Mouse (Mus musculus) hindbrain, embryonic 15.5 days (tissue): ENCODE measurements around the gene Igsf8. TPM values are rescaled to one million over a fixed set of nuclear protein-coding genes. Genes with fewer than 3 reads are reported as not detected.
"Not testable (repeated sequence)": the region's sequence is repeated elsewhere in the genome, so short reads cannot be mapped to it uniquely, and the experiment has no call there.

ENCODE experiments used
- ATAC-seq: fragments of 200-750 bp; cut with Nextera tagmentation; 2 replicates; pipeline ENCODE4 v1.8.0; 2017; ENCODE audit warnings: low read depth, moderate number of reproducible peaks, moderate TSS enrichment; ENCODE audit not compliant: low FRiP score
- H3K27ac ChIP-seq: fragments of 300-500 bp; sonication (generic); replicated peaks from 2 replicates; pipeline ENCODE4 v1.5.1; 2015; ENCODE audit warnings: mild to moderate bottlenecking, inconsistent platforms
- H3K27me3 ChIP-seq: fragments of 300-500 bp; sonication (generic); 2 replicates; pipeline ENCODE4 v1.6.1; 2015; ENCODE audit warnings: control low read depth, inconsistent platforms
- H3K36me3 ChIP-seq: fragments of 300-500 bp; sonication (generic); 2 replicates; pipeline ENCODE4 v1.6.1; 2015; ENCODE audit warnings: control low read depth, inconsistent platforms
- H3K4me1 ChIP-seq: fragments of 300-500 bp; sonication (generic); replicated peaks from 2 replicates; pipeline ENCODE4 v1.6.1; 2015; ENCODE audit warnings: control low read depth, inconsistent platforms
- H3K4me2 ChIP-seq: fragments of 300-500 bp; sonication (generic); 2 replicates; pipeline ENCODE4 v1.6.1; 2015; ENCODE audit warnings: moderate library complexity, mild to moderate bottlenecking, inconsistent platforms
- H3K4me3 ChIP-seq: fragments of 300-500 bp; sonication (generic); 2 replicates; pipeline ENCODE4 v1.5.1; 2015; ENCODE audit warnings: mild to moderate bottlenecking, inconsistent platforms
- H3K9ac ChIP-seq: fragments of 300-500 bp; sonication (generic); 2 replicates; pipeline ENCODE4 v1.6.1; 2015; ENCODE audit warnings: inconsistent platforms
- H3K9me3 ChIP-seq: fragments of 300-500 bp; sonication (generic); 2 replicates; pipeline ENCODE4 v1.6.1; 2016; ENCODE audit warnings: control low read depth, inconsistent platforms
- WGBS: fragments of 180-500 bp; shearing (Covaris S2); methylation state at CpG from one replicate; pipeline ENCODE4 v1.1.7; 2015; 5-methylcytosine and 5-hydroxymethylcytosine counted together
- polyA plus RNA-seq: library from polyadenylated mRNA; unstranded; fragments of >200 nt; fragmentation: Nextera tagmentation; extraction: Ambion mirVana; gene quantifications from 2 replicates; pipeline ENCODE4 v1.2.1, GENCODE M21; 2015

Gene Igsf8
- polyA plus RNA-seq, 1 experiment from 2014 or later, result 79.0 TPM

DNA sequence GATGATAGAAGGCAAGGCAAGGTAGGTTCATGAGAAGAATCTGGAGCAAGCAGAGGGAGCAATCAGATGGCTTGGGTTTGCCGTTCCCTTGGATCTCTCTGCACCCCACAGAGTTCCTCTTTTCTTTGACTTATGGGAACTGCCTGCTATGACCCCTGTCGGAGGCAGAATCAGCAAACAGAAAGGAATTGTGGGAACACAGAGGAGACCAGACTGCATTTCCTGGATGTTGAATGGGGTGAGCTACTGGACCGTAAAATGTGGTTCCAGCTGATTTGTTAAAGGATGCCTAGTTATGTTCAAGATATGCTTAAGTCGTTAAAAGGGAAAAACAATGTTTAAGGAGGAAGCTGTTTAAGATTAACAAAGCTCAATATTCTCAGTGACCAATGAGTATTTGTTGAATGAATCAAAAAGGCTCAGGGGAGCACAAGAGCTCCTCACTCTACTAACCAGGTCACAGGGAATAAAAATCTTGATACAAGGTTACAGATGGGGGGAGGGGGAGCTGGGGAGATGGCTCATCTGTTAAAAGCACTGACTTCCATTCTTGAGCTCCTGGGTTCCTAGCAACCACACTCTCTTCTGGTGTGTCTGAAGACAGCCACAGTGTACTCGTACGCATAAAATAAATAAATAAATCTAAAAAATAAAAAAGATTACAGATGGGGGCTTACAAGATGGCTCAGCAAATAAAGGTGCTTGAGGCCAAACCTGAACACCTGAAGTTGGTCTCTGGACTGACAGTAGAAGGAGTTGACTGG, 20.3 kb upstream of the Igsf8 start:
- no peak for ATAC-seq
- 8% methylated on average over 6 of the region's 6 CpGs for WGBS
- Histone ChIP-seq H3K27me3 (no peaks in the 10 kb centered on the region), H3K4me3 (no peak overlapping the region), H3K9me3 (no peaks in the 10 kb centered on the region), H3K9ac (no peak overlapping the region), H3K27ac (no peak overlapping the region), H3K4me2 (no peak overlapping the region), H3K36me3 (no peaks in the 10 kb centered on the region), H3K4me1 (no peaks in the 10 kb centered on the region)

DNA sequence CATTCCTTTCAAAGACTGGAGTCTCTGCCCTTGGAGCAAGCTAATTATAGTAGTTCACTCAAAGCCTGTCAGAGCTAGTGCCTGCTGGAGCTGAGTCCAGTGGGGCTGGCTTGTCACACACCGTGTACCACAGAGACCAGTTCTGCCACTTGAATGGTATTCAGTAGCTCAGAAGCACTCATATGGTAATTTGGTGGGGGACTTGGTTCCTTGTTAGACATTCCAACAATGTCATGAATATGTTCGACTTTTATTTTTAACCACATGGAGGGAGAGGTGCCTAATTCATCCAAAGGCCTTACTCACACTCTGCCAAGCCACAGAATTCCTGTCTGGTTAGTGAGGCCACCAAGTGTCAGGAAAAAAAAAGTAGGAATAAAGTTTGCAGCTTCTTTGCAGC, 19.0 kb upstream of the Igsf8 start:
- peak; percentile 82 for ATAC-seq
- Histone ChIP-seq H3K4me3 (no peak overlapping the region), H3K27me3 (no peaks in the 10 kb centered on the region), H3K9me3 (no peaks in the 10 kb centered on the region), H3K36me3 (no peaks in the 10 kb centered on the region), H3K9ac (no peak overlapping the region), H3K27ac (no peak overlapping the region), H3K4me1 (no peaks in the 10 kb centered on the region), H3K4me2 (no peak overlapping the region)
- 13% methylated on average over 2 of the region's 2 CpGs for WGBS

DNA sequence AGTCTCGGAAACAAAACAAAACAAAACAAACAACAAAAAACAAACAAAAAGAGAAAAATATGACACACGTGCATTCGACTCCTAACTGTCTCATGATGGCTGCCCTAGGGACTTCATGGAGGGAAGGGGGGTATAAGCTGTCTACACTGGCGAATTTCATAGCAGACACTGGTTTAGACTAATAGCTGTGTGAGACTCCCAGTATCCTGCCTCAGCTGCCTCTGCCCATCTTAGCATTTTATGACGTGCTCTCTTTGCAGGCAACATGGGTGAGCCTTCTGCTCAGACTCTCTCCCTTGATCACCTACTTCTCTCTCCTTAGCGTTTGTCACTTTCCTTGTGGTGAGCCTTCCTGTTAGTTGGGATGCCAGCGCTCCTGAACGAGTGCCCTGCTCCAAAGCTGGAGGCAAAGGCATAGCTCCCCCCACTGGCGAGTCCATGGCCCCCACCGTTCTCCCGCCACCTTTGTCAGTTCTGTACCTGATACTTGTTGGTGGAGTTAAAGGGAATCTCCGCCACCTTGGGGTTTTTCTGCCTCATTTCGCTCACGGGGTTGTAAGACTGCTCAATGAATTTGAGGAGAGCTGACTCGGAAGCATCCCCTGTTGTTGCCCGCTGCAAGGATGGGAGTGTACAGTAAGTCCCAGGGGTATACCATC, 17.8 kb upstream of the Igsf8 start:
- ATAC-seq, result no peak
- WGBS, result 31% methylated on average over 16 of the region's 16 CpGs
- no peak overlapping the region for H3K4me2 ChIP-seq
- no peak overlapping the region for H3K4me3 ChIP-seq
- no peaks in the 10 kb centered on the region for H3K27me3 ChIP-seq
- no peaks in the 10 kb centered on the region for H3K4me1 ChIP-seq
- H3K36me3 ChIP-seq, result no peaks in the 10 kb centered on the region
- no peak overlapping the region for H3K9ac ChIP-seq
- no peaks in the 10 kb centered on the region for H3K9me3 ChIP-seq
- H3K27ac ChIP-seq, result no peak overlapping the region

DNA sequence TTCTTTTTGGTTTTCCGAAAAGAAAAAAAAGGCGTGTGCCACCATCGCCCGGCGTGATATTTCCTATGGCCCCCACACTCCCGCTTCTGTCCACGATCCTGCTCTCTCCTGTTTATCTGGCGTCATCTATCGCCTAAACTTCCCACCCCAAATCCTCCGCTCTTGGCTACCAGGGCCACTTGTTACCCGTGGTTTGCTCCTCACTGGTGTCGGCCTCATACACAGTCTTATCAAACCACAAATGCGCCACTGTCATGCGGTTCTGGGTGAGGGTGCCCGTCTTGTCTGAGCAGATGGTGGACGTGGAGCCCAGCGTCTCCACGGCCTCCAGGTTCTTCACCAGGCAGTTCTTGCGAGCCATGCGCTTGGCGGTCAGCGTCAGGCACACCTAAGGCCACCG, 16.8 kb upstream of the Igsf8 start:
- not testable (repeated sequence) for H3K9ac ChIP-seq, H3K27ac ChIP-seq, ATAC-seq, H3K27me3 ChIP-seq, H3K4me1 ChIP-seq, H3K4me3 ChIP-seq, H3K9me3 ChIP-seq, H3K36me3 ChIP-seq
- H3K4me2 ChIP-seq, result 0 out of 2 replicates have a peak overlapping the region, but pooled peaks have one; percentile 5
- WGBS, result 51% methylated on average over 23 of the region's 23 CpGs

DNA sequence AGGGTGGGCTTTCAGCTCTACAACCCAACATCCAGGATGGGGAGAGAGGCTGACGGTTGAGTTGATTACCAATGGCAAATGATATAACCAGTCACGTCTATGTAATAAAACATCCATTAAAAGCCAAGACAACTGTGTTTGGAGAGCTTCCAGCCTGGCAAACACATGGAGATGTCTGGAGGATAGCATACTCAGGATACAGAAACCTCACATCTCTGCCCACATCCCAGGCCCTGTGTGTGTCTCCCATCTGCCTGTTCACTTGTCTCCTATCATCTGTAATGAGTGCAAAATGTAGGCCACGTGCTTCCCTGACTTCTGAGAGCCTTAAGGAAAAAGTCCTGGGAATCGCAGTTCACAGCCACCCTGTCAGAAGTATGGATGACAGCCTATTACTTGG, 14.2 kb upstream of the Igsf8 start:
- 60% methylated on average over 4 of the region's 4 CpGs for WGBS
- no peak overlapping the region for H3K9ac ChIP-seq
- H3K36me3 ChIP-seq, result no peaks in the 10 kb centered on the region
- no peak overlapping the region for H3K4me2 ChIP-seq
- H3K27ac ChIP-seq, result no peak overlapping the region
- H3K27me3 ChIP-seq, result no peaks in the 10 kb centered on the region
- H3K4me3 ChIP-seq, result no peak overlapping the region
- no peaks in the 10 kb centered on the region for H3K4me1 ChIP-seq
- no peaks in the 10 kb centered on the region for H3K9me3 ChIP-seq
- no peak for ATAC-seq

DNA sequence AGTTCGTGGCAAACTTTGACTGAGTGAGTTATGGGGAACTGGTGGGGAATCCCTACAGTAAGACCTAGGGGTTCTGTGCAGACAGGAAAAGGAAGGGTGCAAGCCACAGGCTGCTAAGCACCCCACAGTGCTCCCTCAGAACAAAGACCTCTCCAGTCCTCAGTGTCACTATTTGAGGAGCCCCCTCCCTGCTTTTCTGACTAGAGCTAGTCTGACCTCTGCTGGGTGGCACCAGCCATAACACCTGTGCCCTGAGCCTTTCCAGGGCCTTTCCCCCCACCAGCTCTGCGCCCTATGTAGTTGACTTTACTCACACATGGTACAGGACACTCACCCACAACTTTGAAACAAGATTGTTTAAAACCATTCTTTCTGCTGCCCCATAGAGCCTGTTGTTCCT, 13.8 kb upstream of the Igsf8 start:
- Histone ChIP-seq H3K9me3 (no peaks in the 10 kb centered on the region), H3K4me3 (no peak overlapping the region), H3K9ac (no peak overlapping the region), H3K36me3 (no peaks in the 10 kb centered on the region), H3K27ac (no peak overlapping the region), H3K4me1 (no peaks in the 10 kb centered on the region), H3K27me3 (no peaks in the 10 kb centered on the region), H3K4me2 (no peak overlapping the region)
- 0 out of 2 replicates have a peak, but pooled peaks have one; percentile 34 for ATAC-seq
- 45% methylated on average over 2 of the region's 2 CpGs for WGBS

DNA sequence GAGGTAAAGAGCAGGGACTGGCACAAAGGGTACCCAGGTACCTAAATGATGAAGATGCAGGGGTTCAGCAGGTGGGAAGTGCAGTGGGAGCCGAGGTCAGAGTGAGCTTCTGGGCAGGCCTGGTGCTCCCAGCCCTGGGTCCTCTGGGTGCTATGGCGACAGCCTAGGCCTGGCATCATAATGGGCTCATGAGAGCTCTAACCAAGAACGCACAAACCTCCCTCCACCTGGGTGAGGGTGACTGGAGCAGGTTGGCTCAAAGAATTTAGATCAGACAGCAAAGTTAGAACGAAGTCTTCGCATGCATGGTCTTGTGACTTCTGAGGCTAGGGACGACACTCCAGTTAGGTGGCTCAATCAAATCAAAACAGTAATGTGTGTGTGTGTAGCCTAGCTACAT, 3.1 kb upstream of the Igsf8 start, which contains the start of gene Atp1a4:
TSS of gene Atp1a4 (minus strand) at position 101 of the 400 bp plus-strand sequence.
- WGBS, result 86% methylated on average over 6 of the region's 6 CpGs
- no peak; the same call in 1 of the 2 replicates for ATAC-seq
- Histone ChIP-seq H3K4me1 (peaks cover 5% of the 10 kb centered on the region), H3K36me3 (no peaks in the 10 kb centered on the region), H3K9ac (no peak within 1 kb of the TSS), H3K9me3 (no peaks in the 10 kb centered on the region), H3K4me3 (no peak within 1 kb of the TSS), H3K27ac (no peak within 1 kb of the TSS), H3K27me3 (no peaks in the 10 kb centered on the region), H3K4me2 (no peak within 1 kb of the TSS)

DNA sequence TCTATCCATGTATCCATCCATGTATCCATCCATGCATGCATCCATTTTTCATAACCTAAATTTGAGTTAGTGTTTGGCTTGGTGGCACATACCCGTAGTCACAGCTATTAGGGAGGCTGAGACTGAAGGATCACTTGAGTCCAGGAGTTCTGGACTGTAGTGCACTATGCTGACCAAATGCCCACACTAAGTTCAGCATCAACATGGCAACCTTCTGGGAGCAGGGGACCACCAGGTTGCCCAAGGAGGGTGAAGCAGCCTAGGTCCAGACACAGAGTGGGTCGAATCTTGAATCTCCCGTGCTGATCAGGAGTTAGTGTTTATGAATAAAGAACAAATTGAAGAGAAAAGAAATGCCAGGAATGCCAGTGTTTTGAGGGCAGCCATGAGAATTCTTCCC, 9.8 kb downstream of the Igsf8 start:
- Histone ChIP-seq H3K9ac (no peak overlapping the region), H3K9me3 (no peaks in the 10 kb centered on the region), H3K4me3 (no peak overlapping the region), H3K4me2 (no peak overlapping the region), H3K27me3 (no peaks in the 10 kb centered on the region), H3K36me3 (no peaks in the 10 kb centered on the region), H3K27ac (peak overlapping the region; percentile 53; the same call in 1 of the 2 replicates), H3K4me1 (peaks cover 8% of the 10 kb centered on the region; the same call in 1 of the 2 replicates)
- ATAC-seq, result peak; percentile 29; the same call in 1 of the 2 replicates
- 66% methylated on average over 3 of the region's 3 CpGs for WGBS

DNA sequence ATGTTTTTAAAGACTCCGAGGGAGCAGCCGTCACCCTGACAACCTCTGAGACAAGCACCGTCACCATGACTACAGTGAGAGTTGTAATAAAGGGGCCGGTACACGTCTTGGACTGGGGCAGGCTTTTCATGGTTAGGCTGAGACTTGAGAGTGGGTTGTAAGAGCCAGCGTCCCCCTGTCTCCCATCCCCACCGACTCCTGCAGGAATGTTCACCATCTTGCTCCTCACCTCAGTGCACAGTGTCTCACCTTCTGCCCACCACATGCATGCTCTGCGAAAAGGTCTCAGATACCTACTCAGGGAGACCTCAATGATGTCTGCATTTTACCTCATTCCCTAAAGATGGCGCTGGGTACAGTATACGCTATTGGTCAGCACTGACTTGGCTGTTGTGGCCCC, 10.3 kb downstream of the Igsf8 start:
- Histone ChIP-seq H3K9ac (no peak overlapping the region), H3K36me3 (no peaks in the 10 kb centered on the region), H3K4me3 (no peak overlapping the region), H3K4me1 (peaks cover 8% of the 10 kb centered on the region; the same call in 1 of the 2 replicates), H3K9me3 (no peaks in the 10 kb centered on the region), H3K4me2 (no peak overlapping the region), H3K27me3 (no peaks in the 10 kb centered on the region), H3K27ac (no peak overlapping the region; the same call in 1 of the 2 replicates)
- ATAC-seq, result peak; percentile 86
- 34% methylated on average over 10 of the region's 10 CpGs for WGBS

DNA sequence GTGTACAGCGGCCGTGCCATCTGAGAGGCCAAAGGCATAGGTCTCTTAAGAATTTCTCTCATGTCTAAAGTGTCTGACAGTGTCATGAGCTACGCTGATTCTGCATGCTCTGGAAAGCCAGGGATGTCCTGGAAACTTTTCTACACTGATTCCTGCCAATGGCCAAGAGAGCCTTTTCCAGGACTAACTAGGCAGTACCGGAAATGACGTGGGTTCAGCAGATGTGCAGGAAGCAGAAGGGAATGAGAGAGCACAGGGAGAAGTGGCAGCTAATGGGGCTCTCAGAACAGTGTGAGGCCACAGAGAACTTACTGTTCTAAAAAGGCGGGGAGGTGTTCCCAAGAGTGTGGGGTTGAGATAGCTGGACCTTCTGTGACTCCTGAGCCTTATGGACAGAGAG, 11.9 kb downstream of the Igsf8 start:
- no peaks in the 10 kb centered on the region for H3K36me3 ChIP-seq
- no peak for ATAC-seq
- H3K4me3 ChIP-seq, result no peak overlapping the region
- no peak overlapping the region for H3K9ac ChIP-seq
- no peaks in the 10 kb centered on the region for H3K9me3 ChIP-seq
- H3K27me3 ChIP-seq, result no peaks in the 10 kb centered on the region
- no peak overlapping the region for H3K27ac ChIP-seq
- H3K4me2 ChIP-seq, result no peak overlapping the region
- H3K4me1 ChIP-seq, result peaks cover 8% of the 10 kb centered on the region; the same call in 1 of the 2 replicates
- 91% methylated on average over 6 of the region's 6 CpGs for WGBS

DNA sequence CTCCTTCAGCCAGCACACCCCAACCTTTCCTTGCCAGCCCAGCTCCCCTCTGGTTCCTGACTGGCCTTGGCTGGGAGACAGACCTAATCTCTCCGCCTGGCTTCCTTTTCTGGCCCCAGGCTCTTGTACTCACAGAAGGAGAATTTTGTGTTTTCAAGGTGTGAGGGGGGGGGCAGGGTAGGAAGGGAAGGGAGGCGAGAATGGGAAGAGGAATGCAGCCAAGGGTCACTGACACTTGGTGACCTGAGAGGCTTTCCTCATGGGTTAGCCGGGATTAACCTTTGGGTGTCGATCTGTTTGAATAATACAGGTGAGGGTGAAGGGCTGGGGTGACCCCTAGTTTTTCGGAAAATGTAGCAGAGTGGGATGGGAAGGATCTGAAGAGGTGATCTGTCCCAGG, 12.7 kb downstream of the Igsf8 start:
- no peaks in the 10 kb centered on the region for H3K9me3 ChIP-seq
- H3K4me2 ChIP-seq, result no peak overlapping the region
- ATAC-seq, result no peak
- H3K4me3 ChIP-seq, result no peak overlapping the region
- no peaks in the 10 kb centered on the region for H3K27me3 ChIP-seq
- no peak overlapping the region for H3K27ac ChIP-seq
- no peak overlapping the region for H3K9ac ChIP-seq
- no peaks in the 10 kb centered on the region for H3K36me3 ChIP-seq
- 59% methylated on average over 5 of the region's 5 CpGs for WGBS
- H3K4me1 ChIP-seq, result peaks cover 8% of the 10 kb centered on the region; the same call in 1 of the 2 replicates

DNA sequence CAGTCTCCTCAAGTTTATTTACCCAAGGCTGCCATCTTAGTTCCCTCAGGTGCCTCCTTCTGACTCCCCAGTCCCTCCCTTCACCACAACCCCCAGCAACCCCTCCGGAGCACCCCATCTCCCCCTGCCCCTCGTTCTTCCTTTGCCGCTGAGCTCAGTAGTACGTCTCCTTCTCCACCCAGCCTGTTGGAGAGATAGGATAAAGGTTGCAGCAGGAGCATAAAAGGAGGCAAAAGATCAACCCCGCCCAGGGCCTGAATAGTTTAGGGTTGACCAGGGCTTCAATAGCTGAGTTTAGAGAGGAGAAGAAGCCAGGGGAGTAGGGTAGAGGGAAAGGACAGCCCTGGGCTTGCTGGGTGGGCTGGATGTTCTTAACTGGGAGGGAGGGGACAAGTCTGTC, 13.1 kb downstream of the Igsf8 start:
- Histone ChIP-seq H3K4me3 (no peak overlapping the region), H3K27ac (no peak overlapping the region), H3K27me3 (no peaks in the 10 kb centered on the region), H3K4me1 (peaks cover 8% of the 10 kb centered on the region; the same call in 1 of the 2 replicates), H3K9ac (no peak overlapping the region), H3K4me2 (no peak overlapping the region), H3K9me3 (no peaks in the 10 kb centered on the region), H3K36me3 (no peaks in the 10 kb centered on the region)
- 71% methylated on average over 5 of the region's 5 CpGs for WGBS
- ATAC-seq, result no peak
